Mouse (Mus musculus): Measurements from ENCODE around the gene Vsig1.

GRCm38 (mm10) chrX:140932066-140932465 lies 24.7 kb downstream of the Vsig1 start:
- no peak for TF ChIP-seq POLR2A (IDR thresholded peaks at IDR 0.05; ENCODE audit: control insufficient read depth, low read depth, low read length)
- TF ChIP-seq CTCF (IDR thresholded peaks at IDR 0.05; ENCODE audit: control insufficient read depth, insufficient read depth, insufficient replicate concordance, low read depth, low read length), result no peak
